Mouse (Mus musculus): Measurements from ENCODE around the gene Ccrl2. TPM values are rescaled to one million over a fixed set of nuclear protein-coding genes. Genes with fewer than 3 reads are reported as not detected.

Gene Ccrl2
- polyA plus RNA-seq, 1 experiment from 2014 or later, result 0.76 TPM

DNA sequence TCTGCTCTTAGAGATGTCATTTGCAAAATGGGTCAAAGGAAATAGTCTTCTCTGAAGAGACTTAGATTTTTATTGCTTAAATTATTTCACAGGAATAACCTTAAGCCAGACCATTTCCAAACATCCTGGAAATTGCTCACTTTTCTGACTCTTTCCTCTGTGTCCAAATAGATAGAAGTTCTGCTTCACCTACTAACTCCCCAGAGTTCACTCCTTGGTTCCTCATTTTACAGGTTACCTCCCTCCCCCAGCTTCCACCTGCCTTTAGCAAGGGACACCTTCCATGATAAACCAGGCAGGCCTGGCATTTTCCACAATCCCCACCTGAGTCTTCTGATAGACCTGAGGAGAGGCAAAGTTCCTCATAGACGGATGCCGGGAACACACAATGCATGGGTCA, 50.8 kb downstream of the Ccrl2 start:
- WGBS, result 94% methylated on average over 2 of the region's 2 CpGs
- DNase-seq (ENCODE audit: low spot score), result no peak
- no peaks in the 10 kb centered on the region for H3K9me3 ChIP-seq (replicated peaks; ENCODE audit: control insufficient read depth, low read length)
- H3K27ac ChIP-seq (replicated peaks; ENCODE audit: low read depth, low read length), result no peak overlapping the region
- no peak overlapping the region for H3K9ac ChIP-seq (replicated peaks; ENCODE audit: low read length)
- no peak overlapping the region for H3K4me2 ChIP-seq (ENCODE audit: low read depth, low read length)
- no peaks in the 10 kb centered on the region for H3K27me3 ChIP-seq (ENCODE audit: control insufficient read depth, insufficient read depth, low read length)
- H3K36me3 ChIP-seq (replicated peaks; ENCODE audit: control insufficient read depth, insufficient read depth, low read depth, low read length), result no peaks in the 10 kb centered on the region
- no peaks in the 10 kb centered on the region for H3K4me1 ChIP-seq (ENCODE audit: control insufficient read depth, insufficient read depth, low read length)
- no peak overlapping the region for H3K4me3 ChIP-seq (ENCODE audit: low read depth, low read length)
- no peak for ATAC-seq (replicated peaks; ENCODE audit: insufficient number of reproducible peaks, low FRiP score, low TSS enrichment, low read depth)

Other genes starting within 250 kb of the Ccrl2 start
- not detected in 2 replicates for gene Prss44, start 243.5 kb downstream of the Ccrl2 start, polyA plus RNA-seq (2014; fragmentation: Nextera tagmentation; extraction: Ambion mirVana)
- not detected in 2 replicates for gene Prss43, start 230.8 kb downstream of the Ccrl2 start, polyA plus RNA-seq (2014; fragmentation: Nextera tagmentation; extraction: Ambion mirVana)
- gene Prss45, start 222.9 kb downstream of the Ccrl2 start, polyA plus RNA-seq (2014; fragmentation: Nextera tagmentation; extraction: Ambion mirVana), result not detected in 2 replicates
- not detected in 2 replicates for gene Prss46, start 213.0 kb downstream of the Ccrl2 start, polyA plus RNA-seq (2014; fragmentation: Nextera tagmentation; extraction: Ambion mirVana)
- gene Prss50, start 199.6 kb downstream of the Ccrl2 start, polyA plus RNA-seq (2014; fragmentation: Nextera tagmentation; extraction: Ambion mirVana), result 0.26 and 0.69 TPM in 2 replicates
- 1.1 TPM in 2 replicates for gene Als2cl, start 177.6 kb downstream of the Ccrl2 start, polyA plus RNA-seq (2014; fragmentation: Nextera tagmentation; extraction: Ambion mirVana)
- gene Tmie, start 177.4 kb downstream of the Ccrl2 start, polyA plus RNA-seq (2014; fragmentation: Nextera tagmentation; extraction: Ambion mirVana), result 0.13 and 0.29 TPM in 2 replicates
- gene Fam240a, start 140.7 kb downstream of the Ccrl2 start, polyA plus RNA-seq (2014; fragmentation: Nextera tagmentation; extraction: Ambion mirVana), result not detected in 2 replicates
- gene Tdgf1, start 111.4 kb downstream of the Ccrl2 start, polyA plus RNA-seq (2014; fragmentation: Nextera tagmentation; extraction: Ambion mirVana), result not detected in 2 replicates
- 0.20 and 0.74 TPM in 2 replicates for gene Lrrc2, start 106.0 kb downstream of the Ccrl2 start, polyA plus RNA-seq (2014; fragmentation: Nextera tagmentation; extraction: Ambion mirVana)
- 0.13 and 0.28 TPM in 2 replicates for gene Rtp3, start 66.9 kb downstream of the Ccrl2 start, polyA plus RNA-seq (2014; fragmentation: Nextera tagmentation; extraction: Ambion mirVana)
- 0.66 and 1.1 TPM in 2 replicates for gene Ltf, start 38.2 kb downstream of the Ccrl2 start, polyA plus RNA-seq (2014; fragmentation: Nextera tagmentation; extraction: Ambion mirVana)
- gene Lrrfip2, start 60.1 kb upstream of the Ccrl2 start, polyA plus RNA-seq (2014; fragmentation: Nextera tagmentation; extraction: Ambion mirVana), result 48.4 and 49.2 TPM in 2 replicates
- 50.6 and 56.4 TPM in 2 replicates for gene Mlh1, start 214.3 kb upstream of the Ccrl2 start, polyA plus RNA-seq (2014; fragmentation: Nextera tagmentation; extraction: Ambion mirVana)
- gene Epm2aip1, start 214.4 kb upstream of the Ccrl2 start, polyA plus RNA-seq (2014; fragmentation: Nextera tagmentation; extraction: Ambion mirVana), result 42.2 and 46.5 TPM in 2 replicates